Mouse (Mus musculus) spleen, postnatal 14 days (tissue): ENCODE results near the gene Themis2.

Experiments
- DNase-seq, 2 experiments: peaks; one replicate each; pipeline ENCODE4 v3.0.0; 2021 to 2022; ENCODE audit warnings: low spot score in 2 of 2

Gene Themis2

GRCm38 (mm10) chr4:132796196-132796886, at the start of gene Themis2:
Gene Themis2 (minus strand): TSS chr4:132796387.
- DNase-seq, result peak; percentile 88 to 92

- no peak for DNase-seq
These were observed 47.5 kb upstream of the Themis2 start for GRCm38 (mm10) chr4:132843705-132844071.

- peak; percentile 68 to 73 for DNase-seq
These were observed 47.0 kb upstream of the Themis2 start, which contains the start of gene Ppp1r8 for GRCm38 (mm10) chr4:132842970-132843704. Gene Ppp1r8 (minus strand): TSS chr4:132843169.

- peak; percentile 10 to 16 for DNase-seq
These were observed 46.2 kb upstream of the Themis2 start for GRCm38 (mm10) chr4:132842281-132842906.

GRCm38 (mm10) chr4:132841493-132841892, 45.3 kb upstream of the Themis2 start:
- DNase-seq, result no peak

- peak; percentile 74 to 84 for DNase-seq
These were observed 27.6 kb upstream of the Themis2 start for GRCm38 (mm10) chr4:132823614-132824366.

- DNase-seq, result no peak
These were observed 22.3 kb upstream of the Themis2 start for GRCm38 (mm10) chr4:132818442-132818841.

GRCm38 (mm10) chr4:132816855-132817254, 20.7 kb upstream of the Themis2 start:
- DNase-seq, result no peak

- no peak for DNase-seq
These were observed 20.2 kb upstream of the Themis2 start for GRCm38 (mm10) chr4:132816404-132816803.

GRCm38 (mm10) chr4:132809621-132810020, 13.4 kb upstream of the Themis2 start:
- no peak for DNase-seq

GRCm38 (mm10) chr4:132807771-132808641, 11.8 kb upstream of the Themis2 start:
- DNase-seq, result peak in 1 of 2 experiments; percentile 50

- DNase-seq, result no peak
These were observed 10.5 kb upstream of the Themis2 start for GRCm38 (mm10) chr4:132806620-132807191.

GRCm38 (mm10) chr4:132805599-132806197, 9.5 kb upstream of the Themis2 start:
- DNase-seq, result no peak

GRCm38 (mm10) chr4:132805146-132805545, 9.0 kb upstream of the Themis2 start:
- no peak for DNase-seq

- DNase-seq, result no peak
These were observed 8.1 kb upstream of the Themis2 start for GRCm38 (mm10) chr4:132804331-132804730.

- no peak for DNase-seq
These were observed 7.7 kb upstream of the Themis2 start for GRCm38 (mm10) chr4:132803876-132804275.

GRCm38 (mm10) chr4:132803212-132803611, 7.0 kb upstream of the Themis2 start:
- no peak for DNase-seq

GRCm38 (mm10) chr4:132802171-132802637, 6.0 kb upstream of the Themis2 start:
- no peak for DNase-seq

- DNase-seq, result no peak
These were observed 5.2 kb upstream of the Themis2 start for GRCm38 (mm10) chr4:132801176-132802077.
